Mouse (Mus musculus) liver, embryonic 15.5 days (tissue): Measurements from ENCODE around the gene Neurl1a. TPM values are rescaled to one million over a fixed set of nuclear protein-coding genes. Genes with fewer than 3 reads are reported as not detected.

Source experiments
- ATAC-seq: fragments of 200-750 bp; cut with Nextera tagmentation; 2 replicates; pipeline ENCODE4 v1.8.0; 2017; ENCODE audit warnings: moderate number of reproducible peaks, mild to moderate bottlenecking, moderate library complexity; ENCODE audit not compliant: insufficient read depth
- H3K27ac ChIP-seq: fragments of 300-500 bp; sonication (generic); replicated peaks from 2 replicates; pipeline ENCODE4 v1.5.1; 2015; ENCODE audit warnings: mild to moderate bottlenecking, inconsistent platforms
- H3K27me3 ChIP-seq: fragments of 300-500 bp; sonication (generic); 2 replicates; pipeline ENCODE4 v1.6.1; 2015; ENCODE audit warnings: mild to moderate bottlenecking, inconsistent platforms
- H3K36me3 ChIP-seq: fragments of 300-500 bp; sonication (generic); replicated peaks from 2 replicates; pipeline ENCODE4 v1.6.1; 2015; ENCODE audit warnings: moderate library complexity, mild to moderate bottlenecking, inconsistent platforms
- H3K4me1 ChIP-seq: fragments of 300-500 bp; sonication (generic); replicated peaks from 2 replicates; pipeline ENCODE4 v1.6.1; 2015; ENCODE audit warnings: inconsistent platforms
- H3K4me2 ChIP-seq: fragments of 300-500 bp; sonication (generic); 2 replicates; pipeline ENCODE4 v1.6.1; 2015; ENCODE audit warnings: moderate library complexity, mild to moderate bottlenecking, inconsistent platforms
- H3K4me3 ChIP-seq: fragments of 300-500 bp; sonication (generic); replicated peaks from 2 replicates; pipeline ENCODE4 v1.5.1; 2015; ENCODE audit warnings: mild to moderate bottlenecking, inconsistent platforms
- H3K9ac ChIP-seq: fragments of 300-500 bp; sonication (generic); 2 replicates; pipeline ENCODE4 v1.6.1; 2015; ENCODE audit warnings: moderate library complexity, mild to moderate bottlenecking, inconsistent platforms
- H3K9me3 ChIP-seq: fragments of 300-500 bp; sonication (generic); replicated peaks from 2 replicates; pipeline ENCODE4 v1.6.1; 2016; ENCODE audit warnings: inconsistent platforms
- WGBS: fragments of 180-500 bp; shearing (Covaris S2); methylation state at CpG from one replicate; pipeline ENCODE4 v1.1.7; 2015; ENCODE audit warnings: mixed read lengths; ENCODE audit not compliant: insufficient replicate concordance; 5-methylcytosine and 5-hydroxymethylcytosine counted together
- polyA plus RNA-seq: library from polyadenylated mRNA; unstranded; fragments of >200 nt; fragmentation: Nextera tagmentation; extraction: Ambion mirVana; gene quantifications from 2 replicates; pipeline ENCODE4 v1.2.1, GENCODE M21; 2015

The Neurl1a gene
- polyA plus RNA-seq, 1 experiment from 2014 or later = 1.1 TPM

GRCm38 (mm10) chr19:47248296-47248695 is 69.7 kb downstream of the Neurl1a start:
- no peak for ATAC-seq

GRCm38 (mm10) chr19:47248906-47249568 is 70.4 kb downstream of the Neurl1a start:
- 0 out of 2 replicates have a peak, but pooled peaks cover 5% of the 10 kb centered on the region for H3K4me1 ChIP-seq
- H3K9me3 ChIP-seq = no peaks in the 10 kb centered on the region
- H3K36me3 ChIP-seq = no peaks in the 10 kb centered on the region
- WGBS = 62% methylated on average over 16 of the region's 16 CpGs
- no peak overlapping the region for H3K27ac ChIP-seq
- no peak overlapping the region for H3K9ac ChIP-seq
- ATAC-seq = no peak
- no peak overlapping the region for H3K4me2 ChIP-seq
- H3K4me3 ChIP-seq = no peak overlapping the region
- peaks cover 33% of the 10 kb centered on the region for H3K27me3 ChIP-seq

More at GRCm38 (mm10) chr19:47248296-47248695, 69.7 kb downstream of the Neurl1a start:
- WGBS = 49% methylated on average over 7 of the region's 7 CpGs
- no peaks in the 10 kb centered on the region for H3K9me3 ChIP-seq
- H3K4me2 ChIP-seq = no peak overlapping the region
- H3K27ac ChIP-seq = no peak overlapping the region
- H3K9ac ChIP-seq = no peak overlapping the region
- no peaks in the 10 kb centered on the region for H3K36me3 ChIP-seq
- peaks cover 26% of the 10 kb centered on the region for H3K27me3 ChIP-seq
- no peak overlapping the region for H3K4me3 ChIP-seq
- H3K4me1 ChIP-seq = 0 out of 2 replicates have a peak, but pooled peaks cover 4% of the 10 kb centered on the region

GRCm38 (mm10) chr19:47250931-47251330 is 72.3 kb downstream of the Neurl1a start:
- no peaks in the 10 kb centered on the region for H3K9me3 ChIP-seq
- H3K4me3 ChIP-seq = no peak overlapping the region
- peaks cover 49% of the 10 kb centered on the region for H3K27me3 ChIP-seq
- H3K4me1 ChIP-seq = 0 out of 2 replicates have a peak, but pooled peaks cover 5% of the 10 kb centered on the region
- H3K9ac ChIP-seq = no peak overlapping the region
- H3K27ac ChIP-seq = no peak overlapping the region
- H3K36me3 ChIP-seq = no peaks in the 10 kb centered on the region
- WGBS = 48% methylated on average over 6 of the region's 6 CpGs
- ATAC-seq = no peak
- no peak overlapping the region for H3K4me2 ChIP-seq

GRCm38 (mm10) chr19:47253053-47253628 is 74.5 kb downstream of the Neurl1a start:
- Histone ChIP-seq H3K4me1 (0 out of 2 replicates have a peak, but pooled peaks cover 5% of the 10 kb centered on the region), H3K27me3 (peaks cover 49% of the 10 kb centered on the region), H3K4me3 (peak overlapping the region; percentile 25), H3K36me3 (no peaks in the 10 kb centered on the region), H3K9me3 (no peaks in the 10 kb centered on the region), H3K27ac (no peak overlapping the region), H3K9ac (no peak overlapping the region), H3K4me2 (peak overlapping the region; percentile 52)
- WGBS = 5% methylated on average over 90 of the region's 90 CpGs
- ATAC-seq = no peak

GRCm38 (mm10) chr19:47255036-47255435 is 76.4 kb downstream of the Neurl1a start:
- ATAC-seq = no peak
- Histone ChIP-seq H3K9ac (no peak overlapping the region), H3K36me3 (no peaks in the 10 kb centered on the region), H3K4me3 (no peak overlapping the region), H3K4me1 (0 out of 2 replicates have a peak, but pooled peaks cover 5% of the 10 kb centered on the region), H3K27ac (no peak overlapping the region), H3K4me2 (no peak overlapping the region), H3K27me3 (peaks cover 49% of the 10 kb centered on the region), H3K9me3 (no peaks in the 10 kb centered on the region)
- 43% methylated on average over 2 of the region's 2 CpGs for WGBS

- H3K36me3 ChIP-seq = no peaks in the 10 kb centered on the region
- no peak overlapping the region for H3K9ac ChIP-seq
- 0 out of 2 replicates have a peak, but pooled peaks cover 5% of the 10 kb centered on the region for H3K4me1 ChIP-seq
- H3K9me3 ChIP-seq = no peaks in the 10 kb centered on the region
- peaks cover 45% of the 10 kb centered on the region for H3K27me3 ChIP-seq
- H3K4me2 ChIP-seq = no peak overlapping the region
- no peak overlapping the region for H3K27ac ChIP-seq
- 22% methylated on average over 6 of the region's 6 CpGs for WGBS
- ATAC-seq = no peak
- no peak overlapping the region for H3K4me3 ChIP-seq
Measured at GRCm38 (mm10) chr19:47255919-47256318, 77.3 kb downstream of the Neurl1a start.

- Histone ChIP-seq H3K36me3 (no peaks in the 10 kb centered on the region), H3K9ac (no peak overlapping the region), H3K27me3 (peaks cover 11% of the 10 kb centered on the region), H3K27ac (no peak overlapping the region), H3K9me3 (no peaks in the 10 kb centered on the region), H3K4me3 (no peak overlapping the region), H3K4me2 (no peak overlapping the region), H3K4me1 (no peaks in the 10 kb centered on the region)
- 7% methylated on average over 5 of the region's 5 CpGs for WGBS
- 0 out of 2 replicates have a peak, but pooled peaks have one; percentile 26 for ATAC-seq
Measured at GRCm38 (mm10) chr19:47259581-47259980, 81.0 kb downstream of the Neurl1a start.

- no peak overlapping the region for H3K4me3 ChIP-seq
- no peaks in the 10 kb centered on the region for H3K4me1 ChIP-seq
- 65% methylated on average over 8 of the region's 8 CpGs for WGBS
- H3K9ac ChIP-seq = no peak overlapping the region
- no peaks in the 10 kb centered on the region for H3K27me3 ChIP-seq
- H3K4me2 ChIP-seq = no peak overlapping the region
- no peaks in the 10 kb centered on the region for H3K36me3 ChIP-seq
- ATAC-seq = no peak
- H3K9me3 ChIP-seq = no peaks in the 10 kb centered on the region
- no peak overlapping the region for H3K27ac ChIP-seq
Measured at GRCm38 (mm10) chr19:47261196-47261595, 82.6 kb downstream of the Neurl1a start.

GRCm38 (mm10) chr19:47263621-47264020 is 85.0 kb downstream of the Neurl1a start:
- Histone ChIP-seq H3K9ac (no peak overlapping the region), H3K9me3 (no peaks in the 10 kb centered on the region), H3K4me2 (no peak overlapping the region), H3K27ac (no peak overlapping the region), H3K4me3 (no peak overlapping the region), H3K4me1 (no peaks in the 10 kb centered on the region), H3K36me3 (peaks cover 16% of the 10 kb centered on the region; the same call in 1 of the 2 replicates), H3K27me3 (no peaks in the 10 kb centered on the region)
- no peak for ATAC-seq
- 49% methylated on average over 8 of the region's 8 CpGs for WGBS

- H3K27me3 ChIP-seq = no peaks in the 10 kb centered on the region
- no peak overlapping the region for H3K4me3 ChIP-seq
- no peak overlapping the region for H3K4me2 ChIP-seq
- no peaks in the 10 kb centered on the region for H3K9me3 ChIP-seq
- 42% methylated on average over 11 of the region's 11 CpGs for WGBS
- no peak for ATAC-seq
- no peak overlapping the region for H3K27ac ChIP-seq
- no peak overlapping the region for H3K9ac ChIP-seq
- H3K4me1 ChIP-seq = no peaks in the 10 kb centered on the region
- peaks cover 18% of the 10 kb centered on the region; the same call in 1 of the 2 replicates for H3K36me3 ChIP-seq
Measured at GRCm38 (mm10) chr19:47264322-47265092, 85.9 kb downstream of the Neurl1a start.
